Mouse (Mus musculus) testis, adult 2 months (tissue): ENCODE data around the gene Stk10.

Source experiments
- CTCF ChIP-seq: fragments of 200-500 bp; IDR thresholded peaks from 2 replicates; pipeline ENCODE4 v1.5.1; 2012; ENCODE audit warnings: low read depth, mild to moderate bottlenecking, inconsistent platforms, low read length, moderate library complexity; ENCODE audit not compliant: control insufficient read depth, insufficient read depth, insufficient replicate concordance
- POLR2A ChIP-seq: fragments of 200-500 bp; IDR thresholded peaks from 2 replicates; pipeline ENCODE4 v1.6.1; 2012; ENCODE audit warnings: low read depth, mild to moderate bottlenecking, inconsistent platforms, low read length, moderate library complexity; ENCODE audit not compliant: control insufficient read depth

DNA sequence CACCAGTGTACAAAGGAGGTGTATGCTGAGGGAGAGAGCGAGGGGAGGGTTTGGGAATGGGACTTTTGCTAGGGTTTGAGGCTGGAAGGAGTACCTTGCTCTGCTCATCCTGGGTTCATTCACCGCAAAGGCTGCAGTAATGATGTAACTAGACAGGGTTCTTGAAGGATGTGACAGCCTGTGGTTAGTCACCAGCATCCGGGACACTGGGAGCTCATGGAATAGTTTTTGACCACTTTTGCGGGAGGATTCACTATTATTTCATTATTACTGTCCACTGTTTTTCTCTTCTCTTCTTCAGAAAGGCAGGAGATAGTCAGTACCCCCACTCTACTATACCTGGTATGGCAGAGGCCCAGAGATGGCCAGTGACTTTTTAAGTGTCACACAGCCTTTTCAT is 9.1 kb downstream of the Stk10 start:
- TF ChIP-seq CTCF (no peak), POLR2A (no peak)
